Mouse (Mus musculus): ENCODE measurements at regions not wholly inside any gene's neighbourhood (a gene's known extent, or its start where the extent isn't known, plus 50 kb on each side); places are given as distances from the start of the nearest gene placed in this dataset.

DNA sequence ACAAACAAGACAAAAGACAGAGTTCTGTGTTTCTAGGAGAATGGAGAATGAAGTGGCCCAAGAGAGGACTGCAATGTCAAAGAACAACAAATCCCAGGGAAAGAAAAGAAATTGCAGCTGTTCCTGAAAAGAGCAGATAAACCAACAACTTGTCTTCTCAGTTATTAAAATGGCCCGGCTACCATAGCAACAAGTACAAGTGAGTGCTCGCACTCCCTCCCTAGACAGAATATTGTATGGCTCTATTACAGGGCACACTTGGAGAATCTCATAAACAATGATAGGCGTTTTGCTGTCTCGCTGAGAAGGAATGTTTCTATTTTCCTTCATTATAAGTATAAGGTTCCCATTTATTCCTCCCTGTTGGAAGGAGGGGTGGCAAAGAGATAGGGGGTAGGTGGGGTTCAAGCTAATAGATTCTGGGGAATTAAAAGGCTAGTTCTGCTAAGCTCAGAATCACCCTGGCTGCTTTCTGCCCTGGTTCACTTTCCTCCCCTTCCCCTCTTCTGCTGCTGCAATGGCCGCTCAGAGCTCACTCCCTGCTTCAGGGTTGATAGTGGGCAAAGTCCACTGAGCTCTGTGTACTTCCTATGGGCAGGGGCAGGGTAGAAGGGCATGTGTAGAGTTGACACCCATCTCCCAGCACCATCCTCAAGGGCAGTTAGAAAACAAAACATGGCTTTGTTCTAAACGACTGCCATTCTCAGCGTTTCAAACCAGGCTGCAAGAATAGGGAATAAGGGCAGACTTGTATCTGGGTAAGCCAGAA, 178.5 kb downstream of the Gpam start:
- in situ Hi-C loops (cut with MboI; ENCODE audit: low sequenced_read_pairs in 2 of 2, unreplicated experiment in 2 of 2), result no loop called here
- no peak overlapping the region for H3K27ac ChIP-seq (ENCODE audit: insufficient read depth, low read depth, low read length, poor library complexity, severe bottlenecking)
- H3K36me3 ChIP-seq (ENCODE audit: control insufficient read depth, insufficient read depth, low read length, poor library complexity, severe bottlenecking), result no peaks in the 10 kb centered on the region
- no peaks in the 10 kb centered on the region for H3K4me1 ChIP-seq (ENCODE audit: control insufficient read depth in 2 of 2, insufficient read depth in 2 of 2, low read length in 2 of 2, poor library complexity in 1 of 2)
- H3K4me3 ChIP-seq (ENCODE audit: insufficient read depth in 1 of 2, low read depth in 1 of 2, low read length in 2 of 2, poor library complexity in 1 of 2, severe bottlenecking in 1 of 2), result no peak overlapping the region
- TF ChIP-seq HCFC1 (IDR thresholded peaks at IDR 0.05; ENCODE audit: borderline replicate concordance, insufficient read depth, low read length) (no peak), ZNF384 (IDR thresholded peaks at IDR 0.05; ENCODE audit: low read depth, low read length) (no peak), CHD2 (IDR thresholded peaks at IDR 0.05; ENCODE audit: low read depth, low read length) (no peak), ZC3H11A (IDR thresholded peaks at IDR 0.05; ENCODE audit: borderline replicate concordance, low read depth, low read length) (no peak), MAFK (IDR thresholded peaks at IDR 0.05; ENCODE audit: insufficient read depth, low read depth, low read length) (no peak)
- H3K9ac ChIP-seq (ENCODE audit: insufficient read depth, low read depth, low read length, poor library complexity, severe bottlenecking), result no peak overlapping the region
- no peak for DNase-seq (ENCODE audit: low read depth, low spot score)
- no peaks in the 10 kb centered on the region for H3K9me3 ChIP-seq (ENCODE audit: control insufficient read depth, insufficient read depth, low read depth, low read length)

DNA sequence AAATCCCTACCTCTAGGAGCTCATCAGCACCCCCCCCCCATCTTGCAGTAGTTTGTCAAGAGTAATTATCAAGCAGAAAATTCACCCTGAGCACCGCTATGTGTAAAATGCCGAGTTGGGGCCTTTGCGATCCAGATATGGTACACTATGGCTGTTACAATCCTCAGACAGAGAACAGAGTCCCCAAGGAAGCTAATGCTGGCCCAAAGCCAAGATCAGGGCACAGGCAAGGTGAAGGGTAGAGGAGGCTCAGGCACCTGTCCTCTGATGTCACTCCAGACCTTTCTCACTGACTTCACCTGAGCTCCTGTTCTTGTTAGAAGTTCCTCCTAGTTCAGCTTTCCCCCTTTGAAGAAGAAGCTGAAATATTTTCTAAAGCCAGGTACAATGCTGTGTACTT, 179.5 kb downstream of the Gpam start:
- in situ Hi-C loops (cut with MboI; ENCODE audit: low sequenced_read_pairs in 2 of 2, unreplicated experiment in 2 of 2), result no loop called here
- H3K4me3 ChIP-seq (ENCODE audit: insufficient read depth in 1 of 2, low read depth in 1 of 2, low read length in 2 of 2, poor library complexity in 1 of 2, severe bottlenecking in 1 of 2), result no peak overlapping the region
- no peaks in the 10 kb centered on the region for H3K36me3 ChIP-seq (ENCODE audit: control insufficient read depth, insufficient read depth, low read length, poor library complexity, severe bottlenecking)
- TF ChIP-seq MAFK (IDR thresholded peaks at IDR 0.05; ENCODE audit: insufficient read depth, low read depth, low read length) (no peak), HCFC1 (IDR thresholded peaks at IDR 0.05; ENCODE audit: borderline replicate concordance, insufficient read depth, low read length) (no peak), CHD2 (IDR thresholded peaks at IDR 0.05; ENCODE audit: low read depth, low read length) (no peak), ZNF384 (IDR thresholded peaks at IDR 0.05; ENCODE audit: low read depth, low read length) (no peak), ZC3H11A (IDR thresholded peaks at IDR 0.05; ENCODE audit: borderline replicate concordance, low read depth, low read length) (no peak)
- no peak overlapping the region for H3K27ac ChIP-seq (ENCODE audit: insufficient read depth, low read depth, low read length, poor library complexity, severe bottlenecking)
- no peak for DNase-seq (ENCODE audit: low read depth, low spot score)
- H3K9ac ChIP-seq (ENCODE audit: insufficient read depth, low read depth, low read length, poor library complexity, severe bottlenecking), result no peak overlapping the region
- H3K9me3 ChIP-seq (ENCODE audit: control insufficient read depth, insufficient read depth, low read depth, low read length), result no peaks in the 10 kb centered on the region
- no peaks in the 10 kb centered on the region for H3K4me1 ChIP-seq (ENCODE audit: control insufficient read depth in 2 of 2, insufficient read depth in 2 of 2, low read length in 2 of 2, poor library complexity in 1 of 2)

DNA sequence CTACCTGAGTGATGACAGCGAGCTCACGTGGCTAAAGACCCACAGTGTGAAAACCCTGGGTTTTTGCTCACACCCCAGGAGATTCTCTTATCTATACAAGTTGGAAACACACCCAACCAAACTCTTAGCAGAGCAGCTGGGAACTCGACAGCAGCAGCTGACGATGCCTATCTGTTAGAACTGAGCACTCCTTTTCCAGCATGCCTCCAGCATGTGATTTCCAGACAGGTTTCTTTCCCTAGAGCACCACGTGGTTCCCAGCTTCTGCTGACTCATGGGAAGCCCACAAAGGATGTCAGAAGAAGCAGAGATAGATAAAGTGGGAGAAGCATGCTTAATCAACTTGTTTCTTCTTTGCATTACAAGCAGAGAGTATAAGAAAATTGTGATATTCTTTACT, 194.5 kb downstream of the Gpam start:
- Histone ChIP-seq H3K4me3 (ENCODE audit: insufficient read depth in 1 of 2, low read depth in 1 of 2, low read length in 2 of 2, poor library complexity in 1 of 2, severe bottlenecking in 1 of 2) (no peak overlapping the region), H3K9ac (ENCODE audit: insufficient read depth, low read depth, low read length, poor library complexity, severe bottlenecking) (no peak overlapping the region), H3K36me3 (ENCODE audit: control insufficient read depth, insufficient read depth, low read length, poor library complexity, severe bottlenecking) (no peaks in the 10 kb centered on the region), H3K27ac (ENCODE audit: insufficient read depth, low read depth, low read length, poor library complexity, severe bottlenecking) (no peak overlapping the region), H3K4me1 (ENCODE audit: control insufficient read depth in 2 of 2, insufficient read depth in 2 of 2, low read length in 2 of 2, poor library complexity in 1 of 2) (no peaks in the 10 kb centered on the region), H3K9me3 (ENCODE audit: control insufficient read depth, insufficient read depth, low read depth, low read length) (no peaks in the 10 kb centered on the region)
- in situ Hi-C loops (cut with MboI; ENCODE audit: low sequenced_read_pairs in 2 of 2, unreplicated experiment in 2 of 2), result no loop called here
- TF ChIP-seq MAFK (IDR thresholded peaks at IDR 0.05; ENCODE audit: insufficient read depth, low read depth, low read length), result no peak
- TF ChIP-seq HCFC1 (IDR thresholded peaks at IDR 0.05; ENCODE audit: borderline replicate concordance, insufficient read depth, low read length), result no peak
- no peak for TF ChIP-seq CHD2 (IDR thresholded peaks at IDR 0.05; ENCODE audit: low read depth, low read length)
- no peak for TF ChIP-seq ZNF384 (IDR thresholded peaks at IDR 0.05; ENCODE audit: low read depth, low read length)
- TF ChIP-seq ZC3H11A (IDR thresholded peaks at IDR 0.05; ENCODE audit: borderline replicate concordance, low read depth, low read length), result no peak
- DNase-seq (ENCODE audit: low read depth, low spot score), result no peak

- TF ChIP-seq MAFK (IDR thresholded peaks at IDR 0.05; ENCODE audit: insufficient read depth, low read depth, low read length), result no peak
- no peak for TF ChIP-seq ZNF384 (IDR thresholded peaks at IDR 0.05; ENCODE audit: low read depth, low read length)
- TF ChIP-seq HCFC1 (IDR thresholded peaks at IDR 0.05; ENCODE audit: borderline replicate concordance, insufficient read depth, low read length), result no peak
- TF ChIP-seq CHD2 (IDR thresholded peaks at IDR 0.05; ENCODE audit: low read depth, low read length), result no peak
- DNase-seq (ENCODE audit: low read depth, low spot score), result no peak
- in situ Hi-C loops (cut with MboI; ENCODE audit: low sequenced_read_pairs in 2 of 2, unreplicated experiment in 2 of 2), result no loop called here
Measured at GRCm38 (mm10) chr19:54925888-54926287, 201.2 kb downstream of the Gpam start.

More at GRCm38 (mm10) chr19:54925888-54926287, 201.2 kb downstream of the Gpam start:
- no peaks in the 10 kb centered on the region for H3K4me1 ChIP-seq (ENCODE audit: control insufficient read depth in 2 of 2, insufficient read depth in 2 of 2, low read length in 2 of 2, poor library complexity in 1 of 2)
- no peak overlapping the region for H3K27ac ChIP-seq (ENCODE audit: insufficient read depth, low read depth, low read length, poor library complexity, severe bottlenecking)
- H3K4me3 ChIP-seq (ENCODE audit: insufficient read depth in 1 of 2, low read depth in 1 of 2, low read length in 2 of 2, poor library complexity in 1 of 2, severe bottlenecking in 1 of 2), result no peak overlapping the region
- no peaks in the 10 kb centered on the region for H3K9me3 ChIP-seq (ENCODE audit: control insufficient read depth, insufficient read depth, low read depth, low read length)
- H3K9ac ChIP-seq (ENCODE audit: insufficient read depth, low read depth, low read length, poor library complexity, severe bottlenecking), result no peak overlapping the region
- H3K36me3 ChIP-seq (ENCODE audit: control insufficient read depth, insufficient read depth, low read length, poor library complexity, severe bottlenecking), result no peaks in the 10 kb centered on the region
